Mouse (Mus musculus) C2C12 (cell line): ENCODE data around the gene Nprl2.

Experiments
- CEBPB ChIP-seq: IDR thresholded peaks from one replicate; pipeline ENCODE4 v1.6.1; 2011; ENCODE audit warnings: low read depth, mild to moderate bottlenecking, control low read depth, moderate library complexity
- CTCF ChIP-seq: IDR thresholded peaks from one replicate; pipeline ENCODE4 v1.5.1; 2011; ENCODE audit not compliant: control insufficient read depth, insufficient read depth, insufficient read length
- FOSL1 ChIP-seq: IDR thresholded peaks from one replicate; pipeline ENCODE4 v1.8.0; 2011; ENCODE audit warnings: mild to moderate bottlenecking, low read length; ENCODE audit not compliant: poor library complexity, insufficient read depth, severe bottlenecking
- MAX ChIP-seq: IDR thresholded peaks from one replicate; pipeline ENCODE4 v1.6.1; 2011; ENCODE audit warnings: mild to moderate bottlenecking, control low read depth
- MYOG ChIP-seq: IDR thresholded peaks from one replicate; pipeline ENCODE4 v1.6.1; 2011; ENCODE audit not compliant: control insufficient read depth, insufficient read length; ENCODE audit errors: extremely low read depth
- USF1 ChIP-seq: IDR thresholded peaks from one replicate; pipeline ENCODE4 v1.6.1; 2011; ENCODE audit warnings: low read depth, mild to moderate bottlenecking, control low read depth, moderate library complexity

DNA sequence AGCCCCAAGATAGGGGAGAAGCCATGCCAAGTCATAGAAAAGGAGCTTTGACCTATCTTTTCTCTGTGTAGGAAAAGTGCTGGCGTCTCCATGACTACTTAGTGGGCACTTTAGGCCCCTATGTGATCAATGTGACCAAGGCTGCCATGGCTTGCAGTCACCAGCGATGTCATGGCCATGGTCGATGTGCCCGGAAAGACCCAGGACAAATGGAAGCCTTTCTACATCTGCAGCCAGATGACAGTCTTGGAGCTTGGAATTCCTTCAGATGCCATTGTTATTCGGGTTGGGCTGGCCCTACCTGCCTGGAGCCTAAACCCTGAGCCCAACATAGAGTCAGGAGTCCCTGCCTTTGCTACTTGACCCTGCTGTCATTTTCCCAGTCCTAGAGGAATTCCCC lies 44.5 kb downstream of the Nprl2 start:
- TF ChIP-seq CTCF (no peak), MYOG (no peak), CEBPB (no peak), USF1 (no peak), MAX (no peak), FOSL1 (no peak)
